ENCODE assay signal across 8 mouse cellular contexts in the genomic region with DNA sequence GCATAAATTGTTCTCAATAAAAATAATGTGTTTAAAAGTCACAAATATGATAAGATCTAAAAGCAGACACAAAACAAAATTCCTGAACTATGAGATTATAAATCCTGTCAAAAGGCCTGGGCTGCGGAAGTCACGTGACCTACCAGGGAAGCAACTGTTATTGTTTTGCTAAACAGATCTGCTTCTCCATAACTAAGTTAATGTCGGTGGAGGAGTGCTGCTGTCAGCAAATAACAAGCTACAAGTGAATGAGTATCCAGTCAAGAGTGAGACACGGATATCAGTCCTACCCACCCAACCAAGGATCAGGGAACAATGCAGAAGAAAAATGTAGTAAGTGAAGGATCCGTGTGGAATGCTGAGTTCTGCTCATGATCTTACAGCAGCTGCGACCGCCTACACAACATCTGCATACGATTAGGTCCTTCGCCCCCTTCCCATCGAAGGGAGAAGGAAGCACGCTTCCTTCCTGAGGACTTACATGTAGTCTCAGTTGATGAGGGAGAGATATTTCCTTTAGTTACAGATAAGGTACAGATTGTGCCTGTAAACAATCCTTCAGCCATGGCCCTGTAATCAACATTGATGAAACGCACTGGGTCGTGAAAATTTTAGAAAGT. TPM values are rescaled to one million over a fixed set of nuclear protein-coding genes. Genes with fewer than 3 reads are reported as not detected.
DNase-seq lines count a peak whose midpoint lies in the region; ATAC-seq lines count a peak whose summit lies in the region.

No protein-coding gene starts in this region.

- H3K36me3 ChIP-seq in kidney, embryonic 14.5 days (ENCODE audit: control insufficient read depth, insufficient read depth, low read length): no peaks in the 10 kb centered on the region
- H3K36me3 ChIP-seq in embryonic facial prominence, embryonic 11.5 days (replicated peaks; ENCODE audit: control insufficient read depth, insufficient read depth, low read depth, low read length): no peaks in the 10 kb centered on the region
- H3K36me3 ChIP-seq in kidney, embryonic 16.5 days (ENCODE audit: insufficient read depth, low read length): no peaks in the 10 kb centered on the region

- DNase-seq in kidney, adult 11 months: peak; percentile 81
- peak; percentile 63 for DNase-seq in embryonic facial prominence, embryonic 11.5 days (ENCODE audit: low spot score)
- DNase-seq in lung, postnatal 25 days (ENCODE audit: low spot score): peak; percentile 75
- no peak for DNase-seq in thymus, postnatal 36 days
- no peak for DNase-seq in left cerebral cortex, adult 9 months (ENCODE audit: low spot score in 2 of 2)

- WGBS in kidney, embryonic 14.5 days: 60% methylated on average over 13 of the region's 13 CpGs
- 33% methylated on average over 13 of the region's 13 CpGs for WGBS in embryonic facial prominence, embryonic 11.5 days
- 56% methylated on average over 13 of the region's 13 CpGs for WGBS in kidney, embryonic 16.5 days

- no peak overlapping the region for H3K4me2 ChIP-seq in kidney, embryonic 14.5 days (replicated peaks; ENCODE audit: low read depth, low read length)
- H3K4me2 ChIP-seq in embryonic facial prominence, embryonic 11.5 days (ENCODE audit: low read depth, low read length): no peak overlapping the region
- H3K4me2 ChIP-seq in kidney, embryonic 16.5 days (replicated peaks; ENCODE audit: low read depth, low read length): no peak overlapping the region

- no peaks in the 10 kb centered on the region for H3K9me3 ChIP-seq in kidney, embryonic 14.5 days (ENCODE audit: control insufficient read depth, low read length)
- no peaks in the 10 kb centered on the region for H3K9me3 ChIP-seq in embryonic facial prominence, embryonic 11.5 days (replicated peaks; ENCODE audit: control insufficient read depth, low read length)
- no peaks in the 10 kb centered on the region for H3K9me3 ChIP-seq in kidney, embryonic 16.5 days (ENCODE audit: low read length)

- H3K4me3 ChIP-seq in kidney, embryonic 14.5 days (ENCODE audit: low read length): no peak overlapping the region
- H3K4me3 ChIP-seq in embryonic facial prominence, embryonic 11.5 days (ENCODE audit: low read depth, low read length): no peak overlapping the region
- no peak overlapping the region for H3K4me3 ChIP-seq in kidney, embryonic 16.5 days (ENCODE audit: low read length)

- no peaks in the 10 kb centered on the region for H3K27me3 ChIP-seq in kidney, embryonic 14.5 days (ENCODE audit: control insufficient read depth, insufficient read depth, low read length)
- no peaks in the 10 kb centered on the region for H3K27me3 ChIP-seq in embryonic facial prominence, embryonic 11.5 days (ENCODE audit: control insufficient read depth, insufficient read depth, low read length)
- H3K27me3 ChIP-seq in kidney, embryonic 16.5 days (ENCODE audit: insufficient read depth, low read length): no peaks in the 10 kb centered on the region; the same call in 1 of the 2 replicates

- no peaks in the 10 kb centered on the region for H3K4me1 ChIP-seq in kidney, embryonic 14.5 days (ENCODE audit: control insufficient read depth, insufficient read depth, low read length)
- no peaks in the 10 kb centered on the region for H3K4me1 ChIP-seq in embryonic facial prominence, embryonic 11.5 days (ENCODE audit: control insufficient read depth, insufficient read depth, low read length)
- H3K4me1 ChIP-seq in kidney, embryonic 16.5 days (ENCODE audit: insufficient read depth, low read length): peaks cover 4% of the 10 kb centered on the region; the same call in 1 of the 2 replicates

- no peak overlapping the region; the same call in 1 of the 2 replicates for H3K27ac ChIP-seq in kidney, embryonic 14.5 days (ENCODE audit: low read depth, low read length)
- H3K27ac ChIP-seq in embryonic facial prominence, embryonic 11.5 days (replicated peaks; ENCODE audit: low read depth, low read length): no peak overlapping the region
- H3K27ac ChIP-seq in kidney, embryonic 16.5 days (ENCODE audit: low read length): peak overlapping the region; percentile 31

- ATAC-seq in kidney, embryonic 14.5 days (ENCODE audit: low FRiP score, low TSS enrichment): no peak
- ATAC-seq in embryonic facial prominence, embryonic 11.5 days (replicated peaks; ENCODE audit: insufficient number of reproducible peaks, low FRiP score, low TSS enrichment, low read depth): peak; percentile 41; the same call in 1 of the 2 replicates
- ATAC-seq in kidney, embryonic 16.5 days (ENCODE audit: low FRiP score, low TSS enrichment): peak; percentile 64; the same call in 1 of the 2 replicates
- ATAC-seq in erythroblast, adult 5-6 weeks (replicated peaks; ENCODE audit: low FRiP score, poor library complexity, severe bottlenecking): no peak

- H3K9ac ChIP-seq in kidney, embryonic 14.5 days (ENCODE audit: low read depth, low read length): no peak overlapping the region
- H3K9ac ChIP-seq in embryonic facial prominence, embryonic 11.5 days (replicated peaks; ENCODE audit: low read length): no peak overlapping the region
- H3K9ac ChIP-seq in kidney, embryonic 16.5 days (replicated peaks; ENCODE audit: low read length): no peak overlapping the region

RNA-seq across cellular contexts. Expression of gene Efcab14, which starts 28.5 kb away (rescaled TPM):
- 35.4 and 54.1 TPM in 2 replicates for polyA plus RNA-seq in kidney, embryonic 14.5 days (2014; fragmentation: Nextera tagmentation; extraction: Ambion mirVana)
- 39.8 and 40.4 TPM in 2 replicates for polyA plus RNA-seq in embryonic facial prominence, embryonic 11.5 days (2014; fragmentation: Nextera tagmentation; extraction: Ambion mirVana)
- 32.7 and 41.9 TPM in 2 replicates for polyA plus RNA-seq in kidney, embryonic 16.5 days (2015; fragmentation: Nextera tagmentation; extraction: Ambion mirVana)
- 29.9 and 33.4 TPM in 2 replicates for total RNA-seq in erythroblast, adult 5-6 weeks (2015; ENCODE audit: low replicate concordance)
- 12.7 and 27.6 TPM in 2 replicates for total RNA-seq in erythroblast, adult 5-6 weeks (2017; ENCODE audit: low replicate concordance)

Comparison
In these comparisons a context has a peak if more than half of its experiments do, and no peak if none do; other contexts are left out.
1. ATAC-seq: peak in embryonic facial prominence, embryonic 11.5 days (single experiment) and kidney, embryonic 16.5 days (single experiment); none in kidney, embryonic 14.5 days (single experiment) and erythroblast, adult 5-6 weeks (single experiment).
2. DNase-seq: peak in kidney, adult 11 months (single experiment), embryonic facial prominence, embryonic 11.5 days (single experiment) and lung, postnatal 25 days (single experiment); none in thymus, postnatal 36 days (0 of 2) and left cerebral cortex, adult 9 months (0 of 2).